7 mouse cellular contexts compared by ENCODE assay signal in genomic region chr4:56946641-56947640, GRCm38 (mm10). TPM values are rescaled to one million over a fixed set of nuclear protein-coding genes. Genes with fewer than 3 reads are reported as not detected.
DNase-seq lines count a peak whose midpoint lies in the region; ATAC-seq lines count a peak whose summit lies in the region.

Gene Tmem245 (minus strand): TSS chr4:56947437.

- H3K9me3 ChIP-seq in intestine, embryonic 15.5 days = no peaks in the 10 kb centered on the region
- no peaks in the 10 kb centered on the region for H3K9me3 ChIP-seq in midbrain, embryonic 10.5 days (replicated peaks)

- DNase-seq in adrenal gland, adult 2 months = peak; percentile 96
- DNase-seq in embryo, embryonic 11.5 days (ENCODE audit: low read depth, low spot score) = peak; percentile 92
- peak; percentile 84 to 93 for DNase-seq in gastrocnemius, postnatal 36 days
- peak; percentile 90 to 96 for DNase-seq in left cerebral cortex, postnatal 25 days (ENCODE audit: low spot score in 2 of 2)
- DNase-seq in midbrain, embryonic 10.5 days (ENCODE audit: low spot score) = peak; percentile 94
- DNase-seq in right cerebral cortex, postnatal 4 days = peak; percentile 89

- no peaks in the 10 kb centered on the region for H3K27me3 ChIP-seq in intestine, embryonic 15.5 days (replicated peaks)
- no peaks in the 10 kb centered on the region for H3K27me3 ChIP-seq in midbrain, embryonic 10.5 days (ENCODE audit: low read depth, poor library complexity, severe bottlenecking)

- H3K27ac ChIP-seq in intestine, embryonic 15.5 days = peak within 1 kb of the TSS; percentile 91
- peak within 1 kb of the TSS; percentile 94 for H3K27ac ChIP-seq in midbrain, embryonic 10.5 days (replicated peaks)

- peak; percentile 96 for ATAC-seq in intestine, embryonic 15.5 days

- peaks cover 27% of the 10 kb centered on the region for H3K4me1 ChIP-seq in intestine, embryonic 15.5 days (replicated peaks)
- H3K4me1 ChIP-seq in midbrain, embryonic 10.5 days = peaks cover 51% of the 10 kb centered on the region

- no peaks in the 10 kb centered on the region for H3K36me3 ChIP-seq in intestine, embryonic 15.5 days
- H3K36me3 ChIP-seq in midbrain, embryonic 10.5 days = peaks cover 4% of the 10 kb centered on the region; the same call in 1 of the 2 replicates

- intact Hi-C loops in gastrocnemius, postnatal 36 days (cut with DNase I) = no loop called here
- intact Hi-C loops in left cerebral cortex, postnatal 25 days (cut with DNase I) = loop anchor here (5.0 kb wide), 1 partner anchor 45 kb away; the partner anchor contains the start of gene Frrs1l

- peak within 1 kb of the TSS; percentile 81 for H3K4me3 ChIP-seq in intestine, embryonic 15.5 days (replicated peaks)
- H3K4me3 ChIP-seq in midbrain, embryonic 10.5 days = peak within 1 kb of the TSS; percentile 90

- peak within 1 kb of the TSS; percentile 75 for H3K4me2 ChIP-seq in intestine, embryonic 15.5 days (replicated peaks)

- peak within 1 kb of the TSS; percentile 95 for H3K9ac ChIP-seq in intestine, embryonic 15.5 days

- WGBS in intestine, embryonic 15.5 days = under 1% methylated on average over 107 of the region's 107 CpGs
- WGBS in midbrain, embryonic 10.5 days = under 1% methylated on average over 107 of the region's 107 CpGs

RNA-seq across cellular contexts. Expression of gene Tmem245, which starts in this region (rescaled TPM):
- total RNA-seq in adrenal gland, adult 2 months (2021) = 10 to 100 TPM; 42.3 to 53.0 TPM
- 18.5 TPM in 2 replicates for polyA plus RNA-seq in adrenal gland, adult 2 months (2012; rRNA removed)
- 10 to 100 TPM; 16.3 to 23.9 TPM for total RNA-seq in gastrocnemius, postnatal 36 days (2021)
- polyA plus RNA-seq in intestine, embryonic 15.5 days (2015; fragmentation: Nextera tagmentation; extraction: Ambion mirVana) = 9.9 and 11.0 TPM in 2 replicates
- total RNA-seq in left cerebral cortex, postnatal 25 days (2021) = 10 to 100 TPM; 32.7 to 37.5 TPM
- polyA plus RNA-seq in midbrain, embryonic 10.5 days (2016; fragmentation: Nextera tagmentation; extraction: Ambion mirVana) = 11.9 and 12.9 TPM in 2 replicates

Comparison
In these comparisons a context has a peak if more than half of its experiments do, and no peak if none do; other contexts are left out.
1. Peak in every context shown above with its lines: DNase-seq, ATAC-seq, H3K4me3 ChIP-seq and H3K27ac ChIP-seq.